ENCODE assay signal across 8 mouse cellular contexts in the genomic region with DNA sequence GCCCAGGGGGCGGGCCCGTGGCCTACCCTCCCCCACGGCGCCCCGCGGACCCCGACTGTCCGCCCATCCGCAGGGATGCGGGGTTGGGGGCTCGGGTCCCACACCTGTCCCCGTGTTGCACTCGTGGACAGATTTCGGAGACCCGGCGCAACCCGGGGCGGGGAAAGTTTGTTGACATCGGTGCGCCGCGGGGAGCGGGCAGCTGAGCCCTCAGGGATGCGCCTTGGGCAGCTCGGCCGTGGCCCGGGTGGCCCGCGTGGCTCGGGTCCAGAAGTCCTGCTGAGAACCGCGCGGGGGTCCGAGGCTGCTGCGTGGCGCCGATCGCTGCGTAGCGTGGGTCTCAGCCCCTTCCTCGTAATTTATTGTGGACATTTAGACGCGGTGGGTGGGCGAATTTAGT. TPM values are rescaled to one million over a fixed set of nuclear protein-coding genes. Genes with fewer than 3 reads are reported as not detected.
DNase-seq lines count a peak whose midpoint lies in the region; ATAC-seq and TF ChIP-seq lines count a peak whose summit lies in the region.

No protein-coding gene starts in this region.

- no peaks in the 10 kb centered on the region for H3K9me3 ChIP-seq in kidney, embryonic 16.5 days (ENCODE audit: low read length)
- H3K9me3 ChIP-seq in midbrain, embryonic 11.5 days (ENCODE audit: control insufficient read depth, low read length), result no peaks in the 10 kb centered on the region

- H3K27me3 ChIP-seq in kidney, embryonic 16.5 days (ENCODE audit: insufficient read depth, low read length), result peaks cover 9% of the 10 kb centered on the region; the same call in 1 of the 2 replicates
- H3K27me3 ChIP-seq in midbrain, embryonic 11.5 days (ENCODE audit: control insufficient read depth, insufficient read depth, low read length), result peaks cover 19% of the 10 kb centered on the region

- no peak for DNase-seq in left cerebral cortex, adult 2 months (ENCODE audit: extremely low spot score in 1 of 2, low spot score in 2 of 2)
- no peak for DNase-seq in left cerebral cortex, postnatal 4 days
- peak; percentile 37 to 47 for DNase-seq in frontal cortex, postnatal 10 days (ENCODE audit: low spot score in 2 of 2)
- DNase-seq in midbrain, embryonic 11.5 days (ENCODE audit: low spot score, missing footprints), result no peak
- no peak for DNase-seq in yolk sac, embryonic 10.5 days (ENCODE audit: low spot score)
- DNase-seq in c-Kit-positive CD71-positive TER-119-positive erythroid progenitor cells, embryonic 14.5 days (ENCODE audit: low spot score), result no peak

- intact Hi-C loops in left cerebral cortex, adult 2 months (cut with DNase I), result loop anchor here (2.0 kb wide), 1 partner anchor 81 kb away; no protein-coding TSS in a partner anchor
- intact Hi-C loops in left cerebral cortex, postnatal 4 days (cut with DNase I), result no loop called here

- no peak for TF ChIP-seq CTCF in left cerebral cortex, adult 2 months (IDR thresholded peaks at IDR 0.05)
- no peak for TF ChIP-seq CTCF in bone marrow, adult 2 months (IDR thresholded peaks at IDR 0.05; ENCODE audit: control insufficient read depth, insufficient read depth, low read length)

- peak overlapping the region; percentile 82 for H3K9ac ChIP-seq in kidney, embryonic 16.5 days (replicated peaks; ENCODE audit: low read length)
- H3K9ac ChIP-seq in midbrain, embryonic 11.5 days (ENCODE audit: low read length), result peak overlapping the region; percentile 57

- H3K4me3 ChIP-seq in left cerebral cortex, adult 2 months, result peak overlapping the region; percentile 91
- peak overlapping the region; percentile 54 for H3K4me3 ChIP-seq in bone marrow, adult 2 months (replicated peaks; ENCODE audit: control insufficient read depth, low read depth, low read length)
- H3K4me3 ChIP-seq in kidney, embryonic 16.5 days (ENCODE audit: low read length), result peak overlapping the region; percentile 90
- H3K4me3 ChIP-seq in midbrain, embryonic 11.5 days (ENCODE audit: low read depth, low read length), result peak overlapping the region; percentile 67

- TF ChIP-seq POLR2A in bone marrow, adult 2 months (IDR thresholded peaks at IDR 0.05; ENCODE audit: borderline replicate concordance, control insufficient read depth, low read depth, low read length), result no peak

- WGBS in bone marrow, adult 2 months, result 2% methylated on average over 44 of the region's 44 CpGs
- WGBS in kidney, embryonic 16.5 days, result under 1% methylated on average over 44 of the region's 44 CpGs
- under 1% methylated on average over 37 of the region's 44 CpGs for WGBS in midbrain, embryonic 11.5 days

- peak overlapping the region; percentile 99 for H3K4me2 ChIP-seq in kidney, embryonic 16.5 days (replicated peaks; ENCODE audit: low read depth, low read length)
- H3K4me2 ChIP-seq in midbrain, embryonic 11.5 days, result peak overlapping the region; percentile 100

- peak overlapping the region; percentile 89 for H3K27ac ChIP-seq in left cerebral cortex, adult 2 months
- H3K27ac ChIP-seq in bone marrow, adult 2 months (ENCODE audit: control insufficient read depth, insufficient read depth, low read depth, low read length, poor library complexity), result no peak overlapping the region
- no peak overlapping the region for H3K27ac ChIP-seq in kidney, embryonic 16.5 days (ENCODE audit: low read length)
- H3K27ac ChIP-seq in midbrain, embryonic 11.5 days (ENCODE audit: low read depth, low read length), result no peak overlapping the region

- H3K36me3 ChIP-seq in kidney, embryonic 16.5 days (ENCODE audit: insufficient read depth, low read length), result no peaks in the 10 kb centered on the region
- no peaks in the 10 kb centered on the region for H3K36me3 ChIP-seq in midbrain, embryonic 11.5 days (ENCODE audit: control insufficient read depth, insufficient read depth, low read length)

- peaks cover 3% of the 10 kb centered on the region; the same call in 1 of the 2 replicates for H3K4me1 ChIP-seq in bone marrow, adult 2 months (ENCODE audit: control insufficient read depth, insufficient read depth, low read length)
- peaks cover 16% of the 10 kb centered on the region; the same call in 1 of the 2 replicates for H3K4me1 ChIP-seq in kidney, embryonic 16.5 days (ENCODE audit: insufficient read depth, low read length)
- H3K4me1 ChIP-seq in midbrain, embryonic 11.5 days (ENCODE audit: control insufficient read depth, insufficient read depth, low read length), result 0 out of 2 replicates have a peak, but pooled peaks cover 3% of the 10 kb centered on the region

- ATAC-seq in kidney, embryonic 16.5 days (ENCODE audit: low FRiP score, low TSS enrichment), result peak; percentile 66; the same call in 1 of the 2 replicates
- no peak for ATAC-seq in midbrain, embryonic 11.5 days (ENCODE audit: low FRiP score)

RNA-seq across cellular contexts. Expression of a gene that starts 0.4 kb away (rescaled TPM):
- 10 to 100 TPM; 65.8 to 87.4 TPM for total RNA-seq in left cerebral cortex, adult 2 months (2021)
- 10 to 100 TPM; 63.9 to 64.4 TPM for total RNA-seq in left cerebral cortex, postnatal 4 days (2021)
- polyA plus RNA-seq in bone marrow, adult 2 months (2011; ENCODE audit: insufficient read depth, insufficient read length, low replicate concordance, missing spikeins), result 4.4 and 7.3 TPM in 2 replicates
- 6.6 and 7.0 TPM in 2 replicates for polyA plus RNA-seq in kidney, embryonic 16.5 days (2015; fragmentation: Nextera tagmentation; extraction: Ambion mirVana)
- polyA plus RNA-seq in midbrain, embryonic 11.5 days (2014; fragmentation: Nextera tagmentation; extraction: Ambion mirVana), result 2.0 and 2.1 TPM in 2 replicates

Comparison
In these comparisons a context has a peak if more than half of its experiments do, and no peak if none do; other contexts are left out.
1. DNase-seq: peak in frontal cortex, postnatal 10 days (2 of 2); none in left cerebral cortex, adult 2 months (0 of 2), left cerebral cortex, postnatal 4 days (single experiment), midbrain, embryonic 11.5 days (single experiment), yolk sac, embryonic 10.5 days (single experiment) and c-Kit-positive CD71-positive TER-119-positive erythroid progenitor cells, embryonic 14.5 days (single experiment).
2. Peak in every context shown above with its lines, with median percentiles within 50 percentile points of each other: H3K4me3 ChIP-seq.